Mouse (Mus musculus): Measurements from ENCODE around the gene Kif21b. TPM values are rescaled to one million over a fixed set of nuclear protein-coding genes. Genes with fewer than 3 reads are reported as not detected.

Gene Kif21b
- polyA plus RNA-seq, 1 experiment from 2014 or later = 17.0 TPM

- Histone ChIP-seq H3K36me3 (ENCODE audit: control insufficient read depth, insufficient read depth, low read length) (peaks cover 19% of the 10 kb centered on the region), H3K9ac (ENCODE audit: low read length) (no peak overlapping the region), H3K27me3 (ENCODE audit: control insufficient read depth, insufficient read depth, low read length) (no peaks in the 10 kb centered on the region), H3K9me3 (ENCODE audit: control insufficient read depth, low read length) (no peaks in the 10 kb centered on the region), H3K4me1 (ENCODE audit: control insufficient read depth, insufficient read depth, low read length) (no peaks in the 10 kb centered on the region), H3K4me3 (ENCODE audit: low read depth, low read length) (no peak overlapping the region), H3K27ac (ENCODE audit: low read depth, low read length) (no peak overlapping the region), H3K4me2 (ENCODE audit: low read depth) (no peak overlapping the region)
- DNase-seq (ENCODE audit: low spot score) = no peak
- WGBS = 90% methylated on average over 4 of the region's 4 CpGs
- ATAC-seq (ENCODE audit: insufficient read depth, low FRiP score, low TSS enrichment) = no peak
Measured at GRCm38 (mm10) chr1:136156951-136157350, 25.8 kb downstream of the Kif21b start.

- Histone ChIP-seq H3K4me1 (ENCODE audit: control insufficient read depth, insufficient read depth, low read length) (no peaks in the 10 kb centered on the region), H3K27ac (ENCODE audit: low read depth, low read length) (no peak overlapping the region), H3K36me3 (ENCODE audit: control insufficient read depth, insufficient read depth, low read length) (peaks cover 14% of the 10 kb centered on the region), H3K9ac (ENCODE audit: low read length) (no peak overlapping the region), H3K9me3 (ENCODE audit: control insufficient read depth, low read length) (no peaks in the 10 kb centered on the region), H3K27me3 (ENCODE audit: control insufficient read depth, insufficient read depth, low read length) (no peaks in the 10 kb centered on the region), H3K4me2 (ENCODE audit: low read depth) (no peak overlapping the region), H3K4me3 (ENCODE audit: low read depth, low read length) (no peak overlapping the region)
- no peak for ATAC-seq (ENCODE audit: insufficient read depth, low FRiP score, low TSS enrichment)
- 48% methylated on average over 12 of the region's 12 CpGs for WGBS
- DNase-seq (ENCODE audit: low spot score) = no peak
Measured at GRCm38 (mm10) chr1:136159830-136160229, 28.6 kb downstream of the Kif21b start.

- no peaks in the 10 kb centered on the region for H3K4me1 ChIP-seq (ENCODE audit: control insufficient read depth, insufficient read depth, low read length)
- DNase-seq (ENCODE audit: low spot score) (no peak), ATAC-seq (ENCODE audit: insufficient read depth, low FRiP score, low TSS enrichment) (no peak)
- H3K9me3 ChIP-seq (ENCODE audit: control insufficient read depth, low read length) = no peaks in the 10 kb centered on the region
- no peak overlapping the region for H3K9ac ChIP-seq (ENCODE audit: low read length)
- H3K27me3 ChIP-seq (ENCODE audit: control insufficient read depth, insufficient read depth, low read length) = no peaks in the 10 kb centered on the region
- no peak overlapping the region for H3K27ac ChIP-seq (ENCODE audit: low read depth, low read length)
- H3K36me3 ChIP-seq (ENCODE audit: control insufficient read depth, insufficient read depth, low read length) = peaks cover 14% of the 10 kb centered on the region
- no peak overlapping the region for H3K4me2 ChIP-seq (ENCODE audit: low read depth)
- WGBS = 96% methylated on average over 12 of the region's 12 CpGs
- H3K4me3 ChIP-seq (ENCODE audit: low read depth, low read length) = no peak overlapping the region
Measured at GRCm38 (mm10) chr1:136160297-136160696, 29.1 kb downstream of the Kif21b start.

GRCm38 (mm10) chr1:136160930-136161329 lies 29.7 kb downstream of the Kif21b start:
- no peaks in the 10 kb centered on the region for H3K4me1 ChIP-seq (ENCODE audit: control insufficient read depth, insufficient read depth, low read length)
- no peak overlapping the region for H3K27ac ChIP-seq (ENCODE audit: low read depth, low read length)
- no peaks in the 10 kb centered on the region for H3K27me3 ChIP-seq (ENCODE audit: control insufficient read depth, insufficient read depth, low read length)
- DNase-seq (ENCODE audit: low spot score) = no peak
- H3K4me2 ChIP-seq (ENCODE audit: low read depth) = no peak overlapping the region
- peaks cover 14% of the 10 kb centered on the region for H3K36me3 ChIP-seq (ENCODE audit: control insufficient read depth, insufficient read depth, low read length)
- H3K9me3 ChIP-seq (ENCODE audit: control insufficient read depth, low read length) = no peaks in the 10 kb centered on the region
- no peak overlapping the region for H3K9ac ChIP-seq (ENCODE audit: low read length)
- no peak overlapping the region for H3K4me3 ChIP-seq (ENCODE audit: low read depth, low read length)
- 92% methylated on average over 6 of the region's 6 CpGs for WGBS
- ATAC-seq (ENCODE audit: insufficient read depth, low FRiP score, low TSS enrichment) = no peak

- Histone ChIP-seq H3K4me3 (ENCODE audit: low read depth, low read length) (no peak overlapping the region), H3K9me3 (ENCODE audit: control insufficient read depth, low read length) (no peaks in the 10 kb centered on the region), H3K4me2 (ENCODE audit: low read depth) (no peak overlapping the region), H3K27me3 (ENCODE audit: control insufficient read depth, insufficient read depth, low read length) (no peaks in the 10 kb centered on the region), H3K9ac (ENCODE audit: low read length) (no peak overlapping the region), H3K27ac (ENCODE audit: low read depth, low read length) (no peak overlapping the region), H3K4me1 (ENCODE audit: control insufficient read depth, insufficient read depth, low read length) (no peaks in the 10 kb centered on the region), H3K36me3 (ENCODE audit: control insufficient read depth, insufficient read depth, low read length) (peaks cover 14% of the 10 kb centered on the region)
- DNase-seq (ENCODE audit: low spot score) (no peak), ATAC-seq (ENCODE audit: insufficient read depth, low FRiP score, low TSS enrichment) (no peak)
- 93% methylated on average over 7 of the region's 7 CpGs for WGBS
Measured at GRCm38 (mm10) chr1:136161333-136161921, 30.2 kb downstream of the Kif21b start.

GRCm38 (mm10) chr1:136165436-136165835 lies 34.2 kb downstream of the Kif21b start:
- no peak for DNase-seq (ENCODE audit: low spot score)
- WGBS = 46% methylated on average over 2 of the region's 2 CpGs
- no peak overlapping the region for H3K27ac ChIP-seq (ENCODE audit: low read depth, low read length)
- H3K4me1 ChIP-seq (ENCODE audit: control insufficient read depth, insufficient read depth, low read length) = no peaks in the 10 kb centered on the region
- peaks cover 3% of the 10 kb centered on the region; the same call in 1 of the 2 replicates for H3K36me3 ChIP-seq (ENCODE audit: control insufficient read depth, insufficient read depth, low read length)
- H3K9me3 ChIP-seq (ENCODE audit: control insufficient read depth, low read length) = no peaks in the 10 kb centered on the region
- no peaks in the 10 kb centered on the region for H3K27me3 ChIP-seq (ENCODE audit: control insufficient read depth, insufficient read depth, low read length)
- no peak overlapping the region for H3K4me3 ChIP-seq (ENCODE audit: low read depth, low read length)
- no peak for ATAC-seq (ENCODE audit: insufficient read depth, low FRiP score, low TSS enrichment)
- no peak overlapping the region for H3K4me2 ChIP-seq (ENCODE audit: low read depth)
- no peak overlapping the region for H3K9ac ChIP-seq (ENCODE audit: low read length)

- no peak for DNase-seq (ENCODE audit: low spot score)
Measured at GRCm38 (mm10) chr1:136167657-136168056, 36.5 kb downstream of the Kif21b start.

GRCm38 (mm10) chr1:136170109-136170508 lies 38.9 kb downstream of the Kif21b start:
- H3K27ac ChIP-seq (ENCODE audit: low read depth, low read length) = no peak overlapping the region
- ATAC-seq (ENCODE audit: insufficient read depth, low FRiP score, low TSS enrichment) = peak; percentile 73
- DNase-seq (ENCODE audit: low spot score) = peak; percentile 83
- H3K36me3 ChIP-seq (ENCODE audit: control insufficient read depth, insufficient read depth, low read length) = peaks cover 5% of the 10 kb centered on the region
- H3K4me3 ChIP-seq (ENCODE audit: low read depth, low read length) = no peak overlapping the region
- peaks cover 10% of the 10 kb centered on the region for H3K4me1 ChIP-seq (ENCODE audit: control insufficient read depth, insufficient read depth, low read length)
- H3K9ac ChIP-seq (ENCODE audit: low read length) = no peak overlapping the region
- H3K27me3 ChIP-seq (ENCODE audit: control insufficient read depth, insufficient read depth, low read length) = no peaks in the 10 kb centered on the region
- 6% methylated on average over 5 of the region's 5 CpGs for WGBS
- H3K4me2 ChIP-seq (ENCODE audit: low read depth) = no peak overlapping the region
- H3K9me3 ChIP-seq (ENCODE audit: control insufficient read depth, low read length) = no peaks in the 10 kb centered on the region

More at GRCm38 (mm10) chr1:136167657-136168056, 36.5 kb downstream of the Kif21b start:
- Histone ChIP-seq H3K4me1 (ENCODE audit: control insufficient read depth, insufficient read depth, low read length) (no peaks in the 10 kb centered on the region), H3K27me3 (ENCODE audit: control insufficient read depth, insufficient read depth, low read length) (no peaks in the 10 kb centered on the region), H3K9me3 (ENCODE audit: control insufficient read depth, low read length) (no peaks in the 10 kb centered on the region), H3K27ac (ENCODE audit: low read depth, low read length) (no peak overlapping the region), H3K4me3 (ENCODE audit: low read depth, low read length) (no peak overlapping the region), H3K36me3 (ENCODE audit: control insufficient read depth, insufficient read depth, low read length) (peaks cover 7% of the 10 kb centered on the region), H3K4me2 (ENCODE audit: low read depth) (no peak overlapping the region), H3K9ac (ENCODE audit: low read length) (no peak overlapping the region)
- ATAC-seq (ENCODE audit: insufficient read depth, low FRiP score, low TSS enrichment) = no peak
- 70% methylated on average over 8 of the region's 8 CpGs for WGBS

- DNase-seq (ENCODE audit: low spot score) = no peak
- Histone ChIP-seq H3K9me3 (ENCODE audit: control insufficient read depth, low read length) (no peaks in the 10 kb centered on the region), H3K36me3 (ENCODE audit: control insufficient read depth, insufficient read depth, low read length) (peaks cover 8% of the 10 kb centered on the region), H3K27ac (ENCODE audit: low read depth, low read length) (no peak overlapping the region), H3K4me2 (ENCODE audit: low read depth) (no peak overlapping the region), H3K4me3 (ENCODE audit: low read depth, low read length) (no peak overlapping the region), H3K9ac (ENCODE audit: low read length) (no peak overlapping the region), H3K27me3 (ENCODE audit: control insufficient read depth, insufficient read depth, low read length) (no peaks in the 10 kb centered on the region), H3K4me1 (ENCODE audit: control insufficient read depth, insufficient read depth, low read length) (peaks cover 10% of the 10 kb centered on the region)
- ATAC-seq (ENCODE audit: insufficient read depth, low FRiP score, low TSS enrichment) = no peak
- whole genome bisulfite sequencing = 60% methylated on average over 12 of the region's 12 CpGs
Measured at GRCm38 (mm10) chr1:136172696-136173095, 41.5 kb downstream of the Kif21b start.

Measured in neural tube, embryonic 11.5 days (tissue).